Mouse (Mus musculus) limb, embryonic 10.5 days (tissue): ENCODE results near the gene Stat3. TPM values are rescaled to one million over a fixed set of nuclear protein-coding genes. Genes with fewer than 3 reads are reported as not detected.

Source experiments
- DNase-seq: peaks from one replicate; pipeline ENCODE4 v3.0.0-alpha.2; 2017; ENCODE audit warnings: low spot score
- H3K27ac ChIP-seq: fragments of 300-500 bp; sonication (generic); 2 replicates; pipeline ENCODE4 v1.5.1; 2016; ENCODE audit warnings: mild to moderate bottlenecking
- H3K27me3 ChIP-seq: fragments of 300-500 bp; sonication (generic); 2 replicates; pipeline ENCODE4 v1.6.1; 2016; ENCODE audit warnings: low read depth, mild to moderate bottlenecking; ENCODE audit not compliant: poor library complexity, severe bottlenecking
- H3K36me3 ChIP-seq: fragments of 300-500 bp; sonication (generic); 2 replicates; pipeline ENCODE4 v1.6.1; 2016; ENCODE audit warnings: mild to moderate bottlenecking, moderate library complexity
- H3K4me1 ChIP-seq: fragments of 300-500 bp; sonication (generic); 2 replicates; pipeline ENCODE4 v1.6.1; 2016
- H3K4me3 ChIP-seq: fragments of 300-500 bp; sonication (generic); 2 replicates; pipeline ENCODE4 v1.5.1; 2016; ENCODE audit warnings: mild to moderate bottlenecking, moderate library complexity
- H3K9me3 ChIP-seq: fragments of 300-500 bp; sonication (generic); replicated peaks from 2 replicates; pipeline ENCODE4 v1.6.1; 2016; ENCODE audit warnings: mild to moderate bottlenecking
- WGBS: fragments of 180-500 bp; shearing (Covaris S2); methylation state at CpG from one replicate; pipeline ENCODE4 v1.1.7; 2016; 5-methylcytosine and 5-hydroxymethylcytosine counted together
- polyA plus RNA-seq: library from polyadenylated mRNA; unstranded; fragments of >200 nt; fragmentation: Nextera tagmentation; extraction: Ambion mirVana; gene quantifications from 2 replicates; pipeline ENCODE4 v1.2.1, GENCODE M21; 2016

The Stat3 gene
- polyA plus RNA-seq, 1 experiment from 2014 or later = 30.2 TPM

DNA sequence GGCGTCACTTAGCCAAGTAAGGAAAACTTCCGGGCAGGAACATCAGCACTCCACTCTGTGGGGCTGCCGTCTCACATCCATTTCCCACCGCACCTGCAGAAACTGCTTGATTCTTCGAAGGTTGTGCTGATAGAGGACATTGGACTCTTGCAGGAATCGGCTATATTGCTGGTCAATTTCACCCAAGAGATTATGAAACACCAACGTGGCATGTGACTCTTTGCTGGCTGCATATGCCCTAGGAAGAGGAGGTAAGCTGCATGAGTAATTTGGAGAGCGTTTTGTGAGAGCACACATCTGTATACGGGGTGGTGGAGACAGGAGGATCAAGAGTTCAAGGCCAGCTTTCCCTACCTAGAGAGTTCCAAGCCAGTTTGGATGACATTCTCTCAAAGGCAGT, 30.8 kb downstream of the Stat3 start:
- no peak for DNase-seq
- no peaks in the 10 kb centered on the region for H3K4me1 ChIP-seq

GRCm38 (mm10) chr11:100908112-100908511, 31.2 kb downstream of the Stat3 start:
- no peaks in the 10 kb centered on the region for H3K4me1 ChIP-seq
- H3K36me3 ChIP-seq = peaks cover 36% of the 10 kb centered on the region
- H3K27ac ChIP-seq = no peak overlapping the region
- H3K9me3 ChIP-seq = no peaks in the 10 kb centered on the region
- no peak for DNase-seq
- H3K27me3 ChIP-seq = no peaks in the 10 kb centered on the region
- H3K4me3 ChIP-seq = no peak overlapping the region
- WGBS = 68% methylated on average over 2 of the region's 2 CpGs

More for the DNA sequence above, 30.8 kb downstream of the Stat3 start:
- no peaks in the 10 kb centered on the region for H3K27me3 ChIP-seq
- peaks cover 31% of the 10 kb centered on the region for H3K36me3 ChIP-seq
- no peak overlapping the region for H3K4me3 ChIP-seq
- H3K27ac ChIP-seq = no peak overlapping the region
- H3K9me3 ChIP-seq = no peaks in the 10 kb centered on the region
- WGBS = 87% methylated on average over 9 of the region's 9 CpGs

DNA sequence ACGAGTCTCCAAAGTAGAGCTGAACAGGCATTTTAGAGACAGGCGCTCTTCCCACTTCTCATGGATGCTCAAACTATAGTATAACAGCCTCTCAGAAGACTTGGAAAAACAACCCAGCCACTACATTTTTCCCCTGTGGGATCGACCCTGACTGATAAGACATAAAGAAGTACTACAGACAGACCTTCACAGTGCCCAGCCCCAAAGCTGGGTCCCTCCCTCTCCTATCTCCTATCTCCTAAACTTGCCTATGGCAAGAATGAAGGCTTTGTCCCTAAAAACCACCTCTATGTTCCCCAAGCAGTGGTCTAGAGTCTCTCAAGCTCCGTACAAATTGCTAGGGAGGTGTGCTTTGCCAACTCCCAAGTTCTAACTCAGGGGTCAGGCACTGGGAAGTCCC, 32.5 kb downstream of the Stat3 start:
- no peak overlapping the region for H3K4me3 ChIP-seq
- no peak overlapping the region for H3K27ac ChIP-seq
- H3K4me1 ChIP-seq = no peaks in the 10 kb centered on the region
- DNase-seq = no peak
- no peaks in the 10 kb centered on the region for H3K27me3 ChIP-seq
- 89% methylated on average over 4 of the region's 4 CpGs for WGBS
- no peaks in the 10 kb centered on the region for H3K9me3 ChIP-seq
- H3K36me3 ChIP-seq = peaks cover 47% of the 10 kb centered on the region

DNA sequence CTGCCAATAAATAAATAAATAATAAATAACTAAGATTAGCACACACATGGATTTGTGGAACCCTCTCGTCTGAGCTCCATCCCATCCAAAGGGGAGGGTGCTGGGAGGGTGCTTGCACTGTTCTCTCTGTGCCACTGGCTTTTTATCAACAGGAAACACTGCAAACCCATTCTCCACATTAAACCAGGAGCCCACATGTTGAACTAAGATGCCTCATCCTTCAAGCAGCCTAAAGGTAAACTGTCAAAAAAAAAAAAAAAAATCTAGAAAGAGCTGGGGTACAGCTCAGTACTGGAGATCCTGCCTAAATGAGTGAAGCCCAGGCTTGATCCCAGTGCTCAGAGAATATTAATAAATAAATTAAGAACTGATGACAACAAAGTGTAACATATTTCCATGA, 33.4 kb downstream of the Stat3 start:
- no peaks in the 10 kb centered on the region for H3K9me3 ChIP-seq
- 87% methylated on average over 1 of the region's 1 CpGs for WGBS
- peaks cover 57% of the 10 kb centered on the region for H3K36me3 ChIP-seq

DNA sequence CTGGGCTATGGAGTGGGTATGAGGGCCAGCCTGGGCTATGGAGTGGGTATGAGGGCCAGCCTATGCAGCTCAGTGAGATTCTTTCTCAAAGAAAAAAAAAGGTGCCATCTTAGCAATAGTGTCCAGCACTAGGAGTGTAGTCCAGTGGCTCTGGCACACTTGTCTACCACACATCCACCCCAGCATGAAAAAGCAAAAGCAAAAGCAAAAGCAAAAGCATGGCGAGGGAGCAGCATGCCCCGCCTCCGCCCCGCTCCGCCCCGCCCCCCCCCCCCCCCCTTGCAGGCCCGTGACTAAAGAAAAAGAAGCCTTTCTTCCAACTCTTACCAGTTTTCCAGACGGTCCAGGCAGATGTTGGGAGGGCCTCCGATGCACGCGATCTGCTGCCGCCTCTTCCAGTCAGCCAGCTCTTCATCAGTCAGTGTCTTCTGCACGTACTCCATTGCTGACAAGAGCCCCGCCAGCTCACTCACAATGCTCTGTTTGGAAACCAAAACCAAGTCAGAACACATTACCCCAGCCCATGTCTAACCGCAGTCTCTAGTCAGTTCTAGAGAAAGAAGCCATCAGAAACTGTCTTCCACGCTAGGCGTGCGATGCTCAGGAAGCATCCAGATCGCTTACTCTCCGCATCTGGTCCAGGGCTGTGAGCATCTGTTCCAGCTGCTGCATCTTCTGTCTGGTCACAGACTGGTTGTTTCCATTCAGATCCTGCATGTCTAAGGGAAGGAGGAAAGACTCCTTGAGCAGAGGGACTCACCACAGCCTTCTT, 34.6 kb downstream of the Stat3 start:
- DNase-seq = no peak
- Histone ChIP-seq H3K4me1 (no peaks in the 10 kb centered on the region), H3K9me3 (no peaks in the 10 kb centered on the region), H3K36me3 (peaks cover 65% of the 10 kb centered on the region), H3K27ac (no peak overlapping the region), H3K27me3 (no peaks in the 10 kb centered on the region), H3K4me3 (no peak overlapping the region)
- WGBS = 82% methylated on average over 15 of the region's 20 CpGs

More for the DNA sequence above, 33.4 kb downstream of the Stat3 start:
- DNase-seq = no peak
- no peaks in the 10 kb centered on the region for H3K4me1 ChIP-seq
- H3K27ac ChIP-seq = no peak overlapping the region
- no peak overlapping the region for H3K4me3 ChIP-seq
- no peaks in the 10 kb centered on the region for H3K27me3 ChIP-seq

GRCm38 (mm10) chr11:100898441-100899199, 40.7 kb downstream of the Stat3 start:
- no peaks in the 10 kb centered on the region for H3K27me3 ChIP-seq
- no peaks in the 10 kb centered on the region for H3K9me3 ChIP-seq
- WGBS = 87% methylated on average over 16 of the region's 16 CpGs
- H3K4me1 ChIP-seq = no peaks in the 10 kb centered on the region
- H3K27ac ChIP-seq = no peak overlapping the region
- H3K4me3 ChIP-seq = no peak overlapping the region
- DNase-seq = no peak
- peaks cover 48% of the 10 kb centered on the region for H3K36me3 ChIP-seq

DNA sequence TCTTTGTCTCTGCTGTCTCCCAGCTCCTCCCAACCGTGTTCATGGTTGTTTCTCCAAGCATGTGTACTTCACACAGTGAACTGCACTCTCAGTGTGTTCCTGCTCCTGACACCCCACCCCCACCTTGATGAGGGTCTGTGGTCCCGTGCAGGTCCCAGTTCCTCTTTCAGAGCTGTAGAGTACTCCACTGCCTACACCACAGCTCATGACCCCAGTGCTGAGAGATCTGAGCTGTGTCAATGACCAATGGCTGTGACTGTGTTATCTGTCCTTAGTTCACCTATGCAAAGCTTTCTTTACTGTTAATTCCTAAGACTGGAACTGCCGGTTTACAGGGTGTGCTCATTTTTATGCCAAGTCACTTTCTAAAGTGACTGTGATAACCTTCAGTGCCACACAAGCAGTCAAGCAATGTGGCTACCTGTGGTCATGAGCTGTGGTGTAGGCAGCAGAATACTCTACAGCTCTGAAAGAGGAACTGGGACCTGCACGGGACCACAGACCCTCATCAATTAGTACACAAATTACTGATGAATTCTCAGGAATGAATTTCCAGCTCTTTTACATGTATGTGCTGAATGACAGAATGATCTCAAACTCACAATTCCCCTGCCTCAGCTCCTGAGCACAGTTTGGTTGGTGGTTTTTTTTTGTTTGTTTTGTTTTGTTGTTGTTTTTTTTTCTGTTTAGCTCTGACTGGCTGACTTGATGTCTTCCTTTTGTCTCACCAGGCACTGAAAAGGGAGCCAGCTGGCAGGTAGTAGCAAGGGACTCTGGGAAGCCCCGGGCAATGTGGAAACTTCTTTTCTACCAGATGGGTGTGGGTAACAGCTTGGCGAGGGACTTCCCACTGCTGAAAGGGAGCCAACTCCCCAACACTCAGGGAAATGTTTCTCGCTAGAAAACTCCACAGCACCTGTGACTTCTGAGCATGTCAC, 41.8 kb downstream of the Stat3 start:
- no peaks in the 10 kb centered on the region for H3K9me3 ChIP-seq
- no peaks in the 10 kb centered on the region for H3K4me1 ChIP-seq
- H3K27me3 ChIP-seq = no peaks in the 10 kb centered on the region
- H3K4me3 ChIP-seq = no peak overlapping the region
- H3K27ac ChIP-seq = no peak overlapping the region
- H3K36me3 ChIP-seq = peaks cover 43% of the 10 kb centered on the region
- DNase-seq = no peak
- 83% methylated on average over 7 of the region's 7 CpGs for WGBS

DNA sequence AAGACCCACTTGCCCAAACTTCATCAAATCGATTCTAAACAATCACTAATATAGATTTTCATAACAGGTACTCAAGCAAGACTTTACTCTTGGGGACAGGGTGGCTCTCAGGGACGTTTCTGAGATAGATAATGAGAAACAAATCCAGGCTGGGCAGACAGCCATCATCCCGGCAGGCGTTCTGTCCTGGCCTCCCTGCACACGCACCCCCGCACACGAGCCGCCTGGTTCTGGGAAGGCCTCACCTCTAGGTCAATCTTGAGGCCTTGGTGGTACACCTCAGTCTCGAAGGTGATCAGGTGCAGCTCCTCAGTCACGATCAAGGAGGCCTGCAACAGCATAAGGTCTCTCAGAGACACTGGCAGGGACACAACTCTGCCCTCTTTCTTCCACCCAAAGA, 43.3 kb downstream of the Stat3 start:
- no peaks in the 10 kb centered on the region for H3K9me3 ChIP-seq
- no peak for DNase-seq
- no peak overlapping the region for H3K27ac ChIP-seq
- H3K4me1 ChIP-seq = no peaks in the 10 kb centered on the region
- peaks cover 30% of the 10 kb centered on the region for H3K36me3 ChIP-seq
- H3K27me3 ChIP-seq = no peaks in the 10 kb centered on the region
- 85% methylated on average over 10 of the region's 10 CpGs for WGBS
- no peak overlapping the region for H3K4me3 ChIP-seq

DNA sequence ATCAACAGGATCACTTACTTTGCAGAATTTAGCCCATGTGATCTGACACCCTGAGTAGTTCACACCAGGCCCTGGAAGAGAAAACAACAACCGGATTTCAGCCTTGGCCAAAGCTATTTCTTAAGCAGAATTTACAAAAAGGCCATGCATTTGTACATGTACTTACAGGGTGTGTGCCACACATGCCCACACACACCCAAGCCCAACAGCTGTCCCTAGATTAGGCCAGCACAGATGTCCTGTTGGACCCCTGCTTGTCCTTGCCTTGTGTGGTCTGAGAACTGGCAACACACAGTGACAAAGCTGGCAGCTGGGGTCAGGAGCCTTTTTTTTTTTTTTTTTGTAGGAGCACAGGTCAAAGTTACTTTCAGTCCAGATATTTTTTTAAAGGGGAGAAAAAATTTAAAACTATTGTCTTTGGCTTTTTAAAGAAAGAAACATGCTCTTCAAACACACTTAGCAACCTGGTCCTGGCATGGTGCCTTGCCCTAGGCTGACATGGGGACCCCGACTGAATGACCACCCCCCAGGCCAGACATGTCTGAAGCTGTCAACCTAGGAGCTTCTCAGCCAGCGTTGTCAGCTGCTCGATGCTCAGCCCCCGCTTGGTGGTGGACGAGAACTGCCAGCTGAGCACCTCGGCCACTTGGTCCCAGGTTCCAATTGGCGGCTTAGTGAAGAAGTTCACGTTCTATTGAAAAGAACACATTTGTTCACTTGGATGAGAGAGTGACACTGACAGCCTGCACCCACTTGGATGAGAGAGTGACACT, 45.0 kb downstream of the Stat3 start:
- WGBS = 59% methylated on average over 9 of the region's 9 CpGs

DNA sequence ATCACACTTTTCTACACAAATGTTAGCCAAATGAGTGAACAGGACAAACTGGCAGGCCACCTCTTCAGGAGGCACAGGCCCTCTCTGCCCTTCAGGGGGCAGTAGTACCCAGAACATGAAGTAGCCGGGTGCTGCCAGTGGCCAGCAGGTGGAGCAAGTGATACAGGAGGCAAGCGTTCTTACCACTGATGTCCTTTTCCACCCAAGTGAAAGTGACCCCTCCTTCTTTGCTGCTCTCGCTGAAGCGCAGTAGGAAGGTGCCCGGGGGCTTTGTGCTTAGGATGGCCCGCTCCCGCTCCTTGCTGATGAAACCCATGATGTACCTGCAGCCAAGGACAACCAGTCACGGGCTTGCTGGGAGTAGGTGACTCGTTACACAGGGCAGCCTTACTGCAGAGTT, 45.9 kb downstream of the Stat3 start:
- WGBS = 14% methylated on average over 9 of the region's 9 CpGs
- Histone ChIP-seq H3K36me3 (peaks cover 40% of the 10 kb centered on the region), H3K4me1 (0 out of 2 replicates have a peak, but pooled peaks cover 2% of the 10 kb centered on the region), H3K27me3 (no peaks in the 10 kb centered on the region), H3K27ac (no peak overlapping the region), H3K4me3 (no peak overlapping the region), H3K9me3 (no peaks in the 10 kb centered on the region)
- peak; percentile 87 for DNase-seq

More for the DNA sequence above, 45.0 kb downstream of the Stat3 start:
- Histone ChIP-seq H3K27ac (no peak overlapping the region), H3K9me3 (no peaks in the 10 kb centered on the region), H3K36me3 (peaks cover 32% of the 10 kb centered on the region), H3K27me3 (no peaks in the 10 kb centered on the region), H3K4me1 (no peaks in the 10 kb centered on the region), H3K4me3 (no peak overlapping the region)
- DNase-seq = no peak

DNA sequence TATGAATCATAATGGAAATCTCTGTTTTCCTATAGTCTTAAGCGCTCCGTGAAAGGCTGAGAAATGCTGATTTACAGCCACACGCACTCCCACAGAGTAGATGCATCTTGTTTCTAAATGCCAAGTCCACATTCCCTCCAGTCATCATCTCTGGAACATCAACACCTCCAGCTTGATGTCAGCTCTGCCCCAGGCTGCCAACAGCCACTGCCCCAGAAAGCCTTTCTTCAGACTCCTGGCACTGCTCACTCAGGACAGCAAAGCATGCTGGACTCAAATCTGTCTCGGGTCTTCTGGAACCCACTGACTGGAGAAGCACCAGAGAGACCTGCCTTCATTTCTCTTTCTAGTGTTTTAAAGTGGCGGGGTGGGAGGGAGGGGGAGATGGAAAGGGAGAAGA, 46.9 kb downstream of the Stat3 start:
- peaks cover 38% of the 10 kb centered on the region for H3K36me3 ChIP-seq
- no peaks in the 10 kb centered on the region for H3K9me3 ChIP-seq
- 0 out of 2 replicates have a peak, but pooled peaks cover 2% of the 10 kb centered on the region for H3K4me1 ChIP-seq
- 89% methylated on average over 5 of the region's 5 CpGs for WGBS
- no peaks in the 10 kb centered on the region for H3K27me3 ChIP-seq
- no peak overlapping the region for H3K27ac ChIP-seq
- no peak overlapping the region for H3K4me3 ChIP-seq
- no peak for DNase-seq
